Mouse (Mus musculus): Measurements from ENCODE around the gene Sf3b6. TPM values are rescaled to one million over a fixed set of nuclear protein-coding genes. Genes with fewer than 3 reads are reported as not detected.

Sf3b6 gene
- polyA plus RNA-seq, 1 experiment from 2014 or later = 279 TPM

GRCm38 (mm10) chr12:4872273-4872672 is 54.9 kb downstream of the Sf3b6 start:
- H3K36me3 ChIP-seq (ENCODE audit: control insufficient read depth, insufficient read depth, low read length) = no peaks in the 10 kb centered on the region
- no peak for ATAC-seq (ENCODE audit: low read depth)
- H3K4me1 ChIP-seq (ENCODE audit: control insufficient read depth, insufficient read depth, low read length) = no peaks in the 10 kb centered on the region
- no peaks in the 10 kb centered on the region for H3K27me3 ChIP-seq (ENCODE audit: control insufficient read depth, insufficient read depth, low read length)
- H3K4me3 ChIP-seq (ENCODE audit: low read depth, low read length) = no peak overlapping the region
- H3K9me3 ChIP-seq (ENCODE audit: control insufficient read depth, low read length) = no peaks in the 10 kb centered on the region
- H3K4me2 ChIP-seq (ENCODE audit: low read depth, low read length) = no peak overlapping the region
- H3K9ac ChIP-seq (replicated peaks; ENCODE audit: low read depth, low read length) = no peak overlapping the region
- H3K27ac ChIP-seq (ENCODE audit: low read depth, low read length) = no peak overlapping the region
- 60% methylated on average over 4 of the region's 4 CpGs for WGBS

- Histone ChIP-seq H3K27ac (ENCODE audit: low read depth, low read length) (no peak overlapping the region), H3K9me3 (ENCODE audit: control insufficient read depth, low read length) (no peaks in the 10 kb centered on the region), H3K4me1 (ENCODE audit: control insufficient read depth, insufficient read depth, low read length) (no peaks in the 10 kb centered on the region), H3K36me3 (ENCODE audit: control insufficient read depth, insufficient read depth, low read length) (no peaks in the 10 kb centered on the region), H3K4me3 (ENCODE audit: low read depth, low read length) (no peak overlapping the region), H3K9ac (replicated peaks; ENCODE audit: low read depth, low read length) (no peak overlapping the region), H3K4me2 (ENCODE audit: low read depth, low read length) (no peak overlapping the region), H3K27me3 (ENCODE audit: control insufficient read depth, insufficient read depth, low read length) (no peaks in the 10 kb centered on the region)
- ATAC-seq (ENCODE audit: low read depth) = no peak
- WGBS = 70% methylated on average over 5 of the region's 5 CpGs
Observed at GRCm38 (mm10) chr12:4872983-4873477, 55.7 kb downstream of the Sf3b6 start.

GRCm38 (mm10) chr12:4873531-4873930 is 56.2 kb downstream of the Sf3b6 start:
- no peak overlapping the region for H3K27ac ChIP-seq (ENCODE audit: low read depth, low read length)
- H3K4me3 ChIP-seq (ENCODE audit: low read depth, low read length) = no peak overlapping the region
- peak overlapping the region; percentile 90 for H3K4me2 ChIP-seq (ENCODE audit: low read depth, low read length)
- 85% methylated on average over 6 of the region's 6 CpGs for WGBS
- H3K4me1 ChIP-seq (ENCODE audit: control insufficient read depth, insufficient read depth, low read length) = no peaks in the 10 kb centered on the region
- ATAC-seq (ENCODE audit: low read depth) = no peak
- no peaks in the 10 kb centered on the region for H3K9me3 ChIP-seq (ENCODE audit: control insufficient read depth, low read length)
- H3K36me3 ChIP-seq (ENCODE audit: control insufficient read depth, insufficient read depth, low read length) = no peaks in the 10 kb centered on the region
- peak overlapping the region; percentile 43; the same call in 1 of the 2 replicates for H3K9ac ChIP-seq (replicated peaks; ENCODE audit: low read depth, low read length)
- no peaks in the 10 kb centered on the region for H3K27me3 ChIP-seq (ENCODE audit: control insufficient read depth, insufficient read depth, low read length)

DNA sequence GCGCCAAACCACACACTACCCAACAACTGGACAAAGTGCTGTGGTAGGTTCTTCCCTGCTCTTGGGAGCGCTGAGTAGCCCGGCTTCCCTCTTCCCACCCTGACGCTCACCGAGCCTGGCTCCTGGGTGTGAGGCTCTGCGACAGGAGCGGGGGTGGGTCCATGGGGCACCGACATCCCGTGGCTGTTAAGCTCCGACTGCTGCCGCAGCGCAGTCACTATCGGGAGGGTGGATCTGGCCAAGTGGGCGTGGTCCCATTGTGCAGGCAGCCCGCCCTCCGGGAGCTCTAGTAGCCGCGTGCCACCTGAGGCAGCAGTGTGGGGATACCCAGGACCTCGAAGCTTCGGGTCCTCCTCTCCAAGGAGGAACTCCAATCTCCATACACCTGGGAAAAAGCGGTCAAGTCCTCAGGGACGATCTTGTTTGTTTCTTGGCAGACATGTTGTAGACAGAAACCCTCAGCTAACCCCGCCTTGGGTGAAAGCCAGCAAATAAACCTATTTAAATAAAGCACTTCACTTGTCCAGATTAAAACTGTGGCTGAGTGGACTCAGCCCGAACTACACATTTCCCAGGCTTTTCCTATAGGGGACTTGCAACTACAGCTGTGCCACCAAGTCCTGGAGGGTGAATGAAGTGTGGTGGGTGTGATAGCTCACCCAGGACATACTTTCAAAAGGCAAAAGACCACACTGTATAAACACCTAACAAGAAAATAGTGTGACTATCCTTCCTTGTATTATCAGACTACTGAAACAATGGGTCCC is 57.0 kb downstream of the Sf3b6 start, which contains the start of gene Mfsd2b:
TSS of gene Mfsd2b (minus strand) at position 199 of the 767 bp plus-strand sequence.
- ATAC-seq (ENCODE audit: low read depth) = peak; percentile 91
- H3K9me3 ChIP-seq (ENCODE audit: control insufficient read depth, low read length) = no peaks in the 10 kb centered on the region
- no peaks in the 10 kb centered on the region for H3K27me3 ChIP-seq (ENCODE audit: control insufficient read depth, insufficient read depth, low read length)
- H3K9ac ChIP-seq (replicated peaks; ENCODE audit: low read depth, low read length) = peak within 1 kb of the TSS; percentile 43
- peak within 1 kb of the TSS; percentile 90 for H3K4me2 ChIP-seq (ENCODE audit: low read depth, low read length)
- WGBS = 5% methylated on average over 24 of the region's 24 CpGs
- H3K4me3 ChIP-seq (ENCODE audit: low read depth, low read length) = peak within 1 kb of the TSS; percentile 35
- peaks cover 2% of the 10 kb centered on the region; the same call in 1 of the 2 replicates for H3K36me3 ChIP-seq (ENCODE audit: control insufficient read depth, insufficient read depth, low read length)
- H3K27ac ChIP-seq (ENCODE audit: low read depth, low read length) = no peak within 1 kb of the TSS
- H3K4me1 ChIP-seq (ENCODE audit: control insufficient read depth, insufficient read depth, low read length) = no peaks in the 10 kb centered on the region

- Histone ChIP-seq H3K9ac (replicated peaks; ENCODE audit: low read depth, low read length) (no peak overlapping the region), H3K36me3 (ENCODE audit: control insufficient read depth, insufficient read depth, low read length) (peaks cover 3% of the 10 kb centered on the region; the same call in 1 of the 2 replicates), H3K27ac (ENCODE audit: low read depth, low read length) (no peak overlapping the region), H3K9me3 (ENCODE audit: control insufficient read depth, low read length) (no peaks in the 10 kb centered on the region), H3K27me3 (ENCODE audit: control insufficient read depth, insufficient read depth, low read length) (no peaks in the 10 kb centered on the region), H3K4me3 (ENCODE audit: low read depth, low read length) (no peak overlapping the region), H3K4me2 (ENCODE audit: low read depth, low read length) (no peak overlapping the region), H3K4me1 (ENCODE audit: control insufficient read depth, insufficient read depth, low read length) (no peaks in the 10 kb centered on the region)
- 92% methylated on average over 8 of the region's 8 CpGs for WGBS
- ATAC-seq (ENCODE audit: low read depth) = no peak
Observed at GRCm38 (mm10) chr12:4875623-4876022, 58.3 kb downstream of the Sf3b6 start.

Other genes starting within 250 kb of the Sf3b6 start
- gene Itsn2, start 224.9 kb upstream of the Sf3b6 start, polyA plus RNA-seq (2014; fragmentation: Nextera tagmentation; extraction: Ambion mirVana) = 30.2 and 32.4 TPM in 2 replicates
- not detected in 2 replicates for gene Gm3625, start 224.6 kb upstream of the Sf3b6 start, polyA plus RNA-seq (2014; fragmentation: Nextera tagmentation; extraction: Ambion mirVana)
- 1.2 and 1.7 TPM in 2 replicates for gene Fam228a, start 79.1 kb upstream of the Sf3b6 start, polyA plus RNA-seq (2014; fragmentation: Nextera tagmentation; extraction: Ambion mirVana)
- gene Pfn4, start 48.5 kb upstream of the Sf3b6 start, polyA plus RNA-seq (2014; fragmentation: Nextera tagmentation; extraction: Ambion mirVana) = 14.7 and 17.3 TPM in 2 replicates
- 8.4 and 9.6 TPM in 2 replicates for gene Fam228b, start 48.3 kb upstream of the Sf3b6 start, polyA plus RNA-seq (2014; fragmentation: Nextera tagmentation; extraction: Ambion mirVana)
- 55.8 and 103 TPM in 2 replicates for gene Fkbp1b, start 24.0 kb downstream of the Sf3b6 start, polyA plus RNA-seq (2014; fragmentation: Nextera tagmentation; extraction: Ambion mirVana)
- gene Wdcp, start 25.8 kb downstream of the Sf3b6 start, polyA plus RNA-seq (2014; fragmentation: Nextera tagmentation; extraction: Ambion mirVana) = 13.0 and 13.6 TPM in 2 replicates
- 2.3 and 2.6 TPM in 2 replicates for gene Mfsd2b, start 56.8 kb downstream of the Sf3b6 start, polyA plus RNA-seq (2014; fragmentation: Nextera tagmentation; extraction: Ambion mirVana)
- gene Ubxn2a, start 90.2 kb downstream of the Sf3b6 start, polyA plus RNA-seq (2014; fragmentation: Nextera tagmentation; extraction: Ambion mirVana) = 45.7 and 47.3 TPM in 2 replicates
- 20.4 and 24.2 TPM in 2 replicates for gene Atad2b, start 99.8 kb downstream of the Sf3b6 start, polyA plus RNA-seq (2014; fragmentation: Nextera tagmentation; extraction: Ambion mirVana)

Measured in neural tube, embryonic 14.5 days (tissue).